Mouse (Mus musculus) erythroblast, embryonic 14.5 days (primary cell): ENCODE results near the gene Gm28043.

Experiments
- GATA1 ChIP-seq: IDR thresholded peaks from 2 replicates; pipeline ENCODE4 v1.6.1; 2012; ENCODE audit warnings: low read length, inconsistent platforms, mixed read lengths
- TAL1 ChIP-seq: IDR thresholded peaks from 3 replicates; pipeline ENCODE4 v1.6.1; 2012; ENCODE audit warnings: low read length, inconsistent platforms, mixed read lengths

- TF ChIP-seq GATA1 (no peak), TAL1 (no peak)
Observed at GRCm38 (mm10) chr17:29716732-29717445, 102.2 kb downstream of the Gm28043 start, which contains the start of gene Ccdc167.
